Mouse (Mus musculus) WW6 (cell line): Measurements from ENCODE around the gene Zwilch.
A peak's percentile ranks its signal among the peaks of the same experiment; 100 is the strongest.

Experiments used
- DNase-seq: peaks from one replicate; pipeline ENCODE4 v3.0.0-alpha.2; 2013; ENCODE audit warnings: low read depth, low spot score

Zwilch gene

GRCm38 (mm10) chr9:64105301-64105700 lies 67.6 kb downstream of the Zwilch start:
- no peak for DNase-seq

GRCm38 (mm10) chr9:64100442-64100841 lies 72.5 kb downstream of the Zwilch start:
- peak; percentile 66 for DNase-seq

GRCm38 (mm10) chr9:64098282-64098681 lies 74.6 kb downstream of the Zwilch start:
- no peak for DNase-seq

GRCm38 (mm10) chr9:64094083-64094482 lies 78.8 kb downstream of the Zwilch start:
- DNase-seq: no peak

- no peak for DNase-seq
Observed at GRCm38 (mm10) chr9:64089004-64089403, 83.9 kb downstream of the Zwilch start.

- no peak for DNase-seq
Observed at GRCm38 (mm10) chr9:64088346-64088745, 84.6 kb downstream of the Zwilch start.

- peak; percentile 67 for DNase-seq
Observed at GRCm38 (mm10) chr9:64087461-64088235, 85.3 kb downstream of the Zwilch start.
